26 mouse cellular contexts compared by ENCODE assay signal in genomic region chr1:96445215-96445614, GRCm38 (mm10).
DNase-seq lines count a peak whose midpoint lies in the region; ATAC-seq and TF ChIP-seq lines count a peak whose summit lies in the region.
"Had no signal": no experiment of that assay in that cellular context is flagged by ENCODE, and none has a peak within 500 bp of the region (broad histone marks: within the 10 kb centered on the region; RNA-seq: fewer than 3 reads in every experiment).

No protein-coding gene starts in this region.

- H3K36me3 ChIP-seq in hindbrain, postnatal 0 days (ENCODE audit: insufficient read depth, low read length), result no peaks in the 10 kb centered on the region
- H3K36me3 ChIP-seq in hindbrain, embryonic 10.5 days, result no peaks in the 10 kb centered on the region
- H3K36me3 ChIP-seq in midbrain, postnatal 0 days (ENCODE audit: insufficient read depth, low read length), result no peaks in the 10 kb centered on the region
- no peaks in the 10 kb centered on the region for H3K36me3 ChIP-seq in midbrain, embryonic 16.5 days (ENCODE audit: control insufficient read depth, insufficient read depth, low read length)
- H3K36me3 ChIP-seq: forebrain, embryonic 12.5 days; forebrain, embryonic 15.5 days; heart, embryonic 10.5 days; heart, embryonic 13.5 days; hindbrain, embryonic 12.5 days; hindbrain, embryonic 15.5 days; intestine, embryonic 15.5 days had no signal

- no peak overlapping the region for H3K9ac ChIP-seq in hindbrain, postnatal 0 days (replicated peaks; ENCODE audit: low read length)
- H3K9ac ChIP-seq in midbrain, postnatal 0 days (replicated peaks; ENCODE audit: low read length, poor library complexity, severe bottlenecking), result no peak overlapping the region
- no peak overlapping the region for H3K9ac ChIP-seq in midbrain, embryonic 16.5 days (ENCODE audit: low read depth, low read length)
- H3K9ac ChIP-seq: forebrain, embryonic 12.5 days; forebrain, embryonic 15.5 days; heart, embryonic 13.5 days; hindbrain, embryonic 12.5 days; hindbrain, embryonic 15.5 days; intestine, embryonic 15.5 days had no signal

- no peaks in the 10 kb centered on the region for H3K9me3 ChIP-seq in hindbrain, postnatal 0 days (ENCODE audit: low read length)
- H3K9me3 ChIP-seq in hindbrain, embryonic 10.5 days, result no peaks in the 10 kb centered on the region
- H3K9me3 ChIP-seq in midbrain, postnatal 0 days (ENCODE audit: low read length), result no peaks in the 10 kb centered on the region
- no peaks in the 10 kb centered on the region for H3K9me3 ChIP-seq in midbrain, embryonic 16.5 days (replicated peaks; ENCODE audit: control insufficient read depth, low read length, poor library complexity, severe bottlenecking)
- H3K9me3 ChIP-seq: forebrain, embryonic 12.5 days; forebrain, embryonic 15.5 days; heart, embryonic 10.5 days; heart, embryonic 13.5 days; hindbrain, embryonic 12.5 days; hindbrain, embryonic 15.5 days; intestine, embryonic 15.5 days had no signal

- TF ChIP-seq CTCF in hindbrain, postnatal 0 days (IDR thresholded peaks at IDR 0.05; ENCODE audit: low read depth), result peak; percentile 50
- TF ChIP-seq CTCF in midbrain, postnatal 0 days (IDR thresholded peaks at IDR 0.05), result peak; percentile 62

- H3K27ac ChIP-seq in hindbrain, postnatal 0 days, result no peak overlapping the region
- no peak overlapping the region for H3K27ac ChIP-seq in hindbrain, embryonic 10.5 days
- H3K27ac ChIP-seq in midbrain, postnatal 0 days (ENCODE audit: low read depth, low read length), result no peak overlapping the region
- no peak overlapping the region for H3K27ac ChIP-seq in midbrain, embryonic 16.5 days (ENCODE audit: low read length)
- H3K27ac ChIP-seq: forebrain, embryonic 12.5 days; forebrain, embryonic 15.5 days; heart, adult 2 months; heart, embryonic 10.5 days; heart, embryonic 13.5 days; hindbrain, embryonic 12.5 days; hindbrain, embryonic 15.5 days; intestine, embryonic 15.5 days had no signal

- peak; percentile 24 for DNase-seq in hindbrain, postnatal 0 days (ENCODE audit: low spot score)
- DNase-seq in hindbrain, embryonic 10.5 days (ENCODE audit: low spot score), result no peak
- peak; percentile 24 for DNase-seq in midbrain, postnatal 0 days (ENCODE audit: low spot score)
- DNase-seq in brain, adult 2 months (ENCODE audit: low read depth, low spot score), result peak; percentile 7
- DNase-seq in right cerebral cortex, postnatal 4 days, result no peak
- DNase-seq: adrenal gland, adult 2 months; adrenal gland, postnatal 14 days; cerebellum, adult 18-20 months; cerebellum, adult 9-10 months; cerebellum, postnatal 14 days; gastrocnemius, postnatal 10 days; gastrocnemius, postnatal 36 days; heart, adult 2 months; heart, postnatal 14 days; heart, postnatal 4 days had no signal

- no peaks in the 10 kb centered on the region for H3K27me3 ChIP-seq in hindbrain, postnatal 0 days (ENCODE audit: insufficient read depth, low read length)
- no peaks in the 10 kb centered on the region for H3K27me3 ChIP-seq in hindbrain, embryonic 10.5 days (ENCODE audit: insufficient read depth, poor library complexity, severe bottlenecking)
- no peaks in the 10 kb centered on the region for H3K27me3 ChIP-seq in midbrain, postnatal 0 days (ENCODE audit: insufficient read depth, low read length)
- no peaks in the 10 kb centered on the region for H3K27me3 ChIP-seq in midbrain, embryonic 16.5 days (ENCODE audit: control insufficient read depth, insufficient read depth, low read depth, low read length)
- H3K27me3 ChIP-seq: forebrain, embryonic 12.5 days; forebrain, embryonic 15.5 days; heart, embryonic 13.5 days; hindbrain, embryonic 12.5 days; hindbrain, embryonic 15.5 days; intestine, embryonic 15.5 days; Patski had no signal

- no peak for ATAC-seq in hindbrain, postnatal 0 days
- no peak for ATAC-seq in midbrain, postnatal 0 days (ENCODE audit: low FRiP score)
- no peak for ATAC-seq in midbrain, embryonic 16.5 days
- ATAC-seq in erythroblast, adult 5-6 weeks (replicated peaks; ENCODE audit: low FRiP score, poor library complexity, severe bottlenecking), result no peak
- ATAC-seq: CD4-positive, CD25-positive, alpha-beta regulatory T cell, adult 4 months; forebrain, embryonic 15.5 days; intestine, embryonic 15.5 days; Patski had no signal

- H3K4me1 ChIP-seq in hindbrain, postnatal 0 days (ENCODE audit: insufficient read depth, low read length), result no peaks in the 10 kb centered on the region
- H3K4me1 ChIP-seq in hindbrain, embryonic 10.5 days (replicated peaks), result no peaks in the 10 kb centered on the region
- H3K4me1 ChIP-seq in midbrain, postnatal 0 days (ENCODE audit: insufficient read depth, low read length), result no peaks in the 10 kb centered on the region
- no peaks in the 10 kb centered on the region for H3K4me1 ChIP-seq in midbrain, embryonic 16.5 days (ENCODE audit: control insufficient read depth, insufficient read depth, low read length)
- H3K4me1 ChIP-seq: forebrain, embryonic 12.5 days; forebrain, embryonic 15.5 days; heart, embryonic 10.5 days; heart, embryonic 13.5 days; hindbrain, embryonic 12.5 days; hindbrain, embryonic 15.5 days; intestine, embryonic 15.5 days had no signal

- no peak overlapping the region for H3K4me3 ChIP-seq in hindbrain, postnatal 0 days (ENCODE audit: low read length)
- H3K4me3 ChIP-seq in hindbrain, embryonic 10.5 days, result no peak overlapping the region
- no peak overlapping the region for H3K4me3 ChIP-seq in midbrain, postnatal 0 days (ENCODE audit: low read depth, low read length)
- no peak overlapping the region for H3K4me3 ChIP-seq in midbrain, embryonic 16.5 days (ENCODE audit: low read depth, low read length)
- H3K4me3 ChIP-seq: forebrain, embryonic 12.5 days; forebrain, embryonic 15.5 days; heart, adult 2 months; heart, embryonic 10.5 days; heart, embryonic 13.5 days; hindbrain, embryonic 12.5 days; hindbrain, embryonic 15.5 days; intestine, embryonic 15.5 days had no signal

- WGBS in hindbrain, postnatal 0 days, result 90% methylated on average over 1 of the region's 1 CpGs
- 94% methylated on average over 1 of the region's 1 CpGs for WGBS in hindbrain, embryonic 10.5 days
- WGBS in midbrain, postnatal 0 days, result 98% methylated on average over 1 of the region's 1 CpGs
- WGBS in midbrain, embryonic 16.5 days, result 94% methylated on average over 1 of the region's 1 CpGs

- H3K4me2 ChIP-seq in hindbrain, postnatal 0 days (ENCODE audit: low read depth, low read length), result no peak overlapping the region
- H3K4me2 ChIP-seq in midbrain, postnatal 0 days (ENCODE audit: low read depth, low read length, poor library complexity, severe bottlenecking), result no peak overlapping the region
- no peak overlapping the region for H3K4me2 ChIP-seq in midbrain, embryonic 16.5 days (ENCODE audit: low read length)
- H3K4me2 ChIP-seq: forebrain, embryonic 12.5 days; forebrain, embryonic 15.5 days; heart, embryonic 13.5 days; hindbrain, embryonic 12.5 days; hindbrain, embryonic 15.5 days; intestine, embryonic 15.5 days had no signal

Comparison
In these comparisons a context has a peak if more than half of its experiments do, and no peak if none do; other contexts are left out.
1. DNase-seq: peak in hindbrain, postnatal 0 days (single experiment), midbrain, postnatal 0 days (single experiment) and brain, adult 2 months (single experiment); none in hindbrain, embryonic 10.5 days (single experiment) and right cerebral cortex, postnatal 4 days (single experiment).